8 mouse cellular contexts compared by ENCODE assay signal in the genomic region with DNA sequence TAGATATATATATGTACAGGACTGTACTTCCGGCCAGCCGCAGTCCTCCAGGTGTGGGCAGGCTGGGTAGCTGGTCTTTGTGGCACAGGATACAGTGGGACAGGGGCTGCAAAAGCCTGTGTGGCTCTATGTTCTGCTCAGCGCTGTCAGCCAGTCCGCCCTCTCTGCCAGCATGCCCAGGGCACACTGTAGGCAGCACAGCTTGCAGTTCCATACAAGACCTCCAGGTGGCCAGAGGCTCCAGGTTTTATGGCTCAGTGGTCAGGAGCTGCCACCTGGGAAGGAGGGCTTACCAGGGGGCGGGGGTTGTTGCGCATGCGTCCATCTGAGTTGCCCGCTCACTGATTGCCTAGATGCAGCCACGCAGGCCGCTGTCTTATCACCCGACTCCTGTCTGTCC. TPM values are rescaled to one million over a fixed set of nuclear protein-coding genes. Genes with fewer than 3 reads are reported as not detected.
A peak's percentile ranks its signal among the peaks of the same experiment; 100 is the strongest.
DNase-seq lines count a peak whose midpoint lies in the region; ATAC-seq and TF ChIP-seq lines count a peak whose summit lies in the region.

No protein-coding gene starts in this region.

- DNase-seq in gastrocnemius, adult 2 months: peak; percentile 34
- DNase-seq in gastrocnemius, postnatal 4 days (ENCODE audit: low spot score in 2 of 2): no peak
- DNase-seq in testis, postnatal 14 days (ENCODE audit: low spot score): no peak
- peak; percentile 67 for DNase-seq in limb, embryonic 11.5 days (ENCODE audit: low spot score)
- DNase-seq in thymus, adult 2 months: peak; percentile 39
- no peak for DNase-seq in gastrocnemius, postnatal 36 days
- no peak for DNase-seq in left cerebral cortex, postnatal 36 days (ENCODE audit: low spot score in 2 of 2)

- WGBS in limb, embryonic 11.5 days: 54% methylated on average over 11 of the region's 11 CpGs
- WGBS in thymus, adult 2 months: 95% methylated on average over 11 of the region's 11 CpGs

- no peaks in the 10 kb centered on the region for H3K36me3 ChIP-seq in testis, adult 2 months (ENCODE audit: control insufficient read depth, insufficient read depth, low read length)
- H3K36me3 ChIP-seq in limb, embryonic 11.5 days (ENCODE audit: control insufficient read depth, insufficient read depth, low read length): no peaks in the 10 kb centered on the region
- H3K36me3 ChIP-seq in thymus, adult 2 months (ENCODE audit: control insufficient read depth, insufficient read depth, low read length): no peaks in the 10 kb centered on the region

- H3K9me3 ChIP-seq in limb, embryonic 11.5 days (ENCODE audit: control insufficient read depth, low read length): no peaks in the 10 kb centered on the region

- no peak overlapping the region for H3K27ac ChIP-seq in gastrocnemius, adult 2 months
- H3K27ac ChIP-seq in testis, adult 2 months (ENCODE audit: control insufficient read depth, insufficient read depth, low read depth, low read length): no peak overlapping the region
- no peak overlapping the region for H3K27ac ChIP-seq in limb, embryonic 11.5 days (replicated peaks; ENCODE audit: low read depth, low read length)
- no peak overlapping the region for H3K27ac ChIP-seq in thymus, adult 2 months (ENCODE audit: control insufficient read depth, insufficient read depth, low read length)

- peaks cover 6% of the 10 kb centered on the region for H3K4me1 ChIP-seq in testis, adult 2 months (ENCODE audit: control insufficient read depth, insufficient read depth, low read length)
- H3K4me1 ChIP-seq in limb, embryonic 11.5 days (ENCODE audit: control insufficient read depth, insufficient read depth, low read length): no peaks in the 10 kb centered on the region
- H3K4me1 ChIP-seq in thymus, adult 2 months (replicated peaks; ENCODE audit: control insufficient read depth, insufficient read depth, low read length): peaks cover 24% of the 10 kb centered on the region

- no peak for TF ChIP-seq POLR2A in testis, adult 2 months (IDR thresholded peaks at IDR 0.05; ENCODE audit: control insufficient read depth, low read depth, low read length)
- no peak for TF ChIP-seq POLR2A in thymus, adult 2 months (IDR thresholded peaks at IDR 0.05; ENCODE audit: control insufficient read depth, extremely low read depth, insufficient read depth, low read length, poor library complexity)

- ATAC-seq in limb, embryonic 11.5 days (ENCODE audit: insufficient number of reproducible peaks, low FRiP score, low TSS enrichment, low read depth): no peak

- H3K9ac ChIP-seq in limb, embryonic 11.5 days (ENCODE audit: low read length): no peak overlapping the region

- peak; percentile 50 for TF ChIP-seq CTCF in gastrocnemius, adult 2 months (IDR thresholded peaks at IDR 0.05)
- TF ChIP-seq CTCF in testis, adult 2 months (IDR thresholded peaks at IDR 0.05; ENCODE audit: control insufficient read depth, insufficient read depth, insufficient replicate concordance, low read depth, low read length): peak; percentile 50; the same call in 1 of the 2 replicates
- 0 out of 2 replicates have a peak, but pooled peaks have one; percentile 13 for TF ChIP-seq CTCF in thymus, adult 2 months (IDR thresholded peaks at IDR 0.05; ENCODE audit: borderline replicate concordance, control insufficient read depth, extremely low read depth, insufficient read depth, low read length, poor library complexity)

- H3K27me3 ChIP-seq in testis, adult 2 months (ENCODE audit: control insufficient read depth, insufficient read depth, low read length): no peaks in the 10 kb centered on the region
- no peaks in the 10 kb centered on the region for H3K27me3 ChIP-seq in limb, embryonic 11.5 days (ENCODE audit: control insufficient read depth, insufficient read depth, low read length)
- no peaks in the 10 kb centered on the region for H3K27me3 ChIP-seq in thymus, adult 2 months (ENCODE audit: control insufficient read depth, insufficient read depth, low read length)

- intact Hi-C loops in gastrocnemius, adult 2 months (cut with DNase I): loop anchor here (10.0 kb wide), 2 partner anchors 213 to 337 kb away; no protein-coding TSS in a partner anchor
- intact Hi-C loops in gastrocnemius, postnatal 36 days (cut with DNase I): no loop called here
- intact Hi-C loops in left cerebral cortex, postnatal 36 days (cut with DNase I): no loop called here

- no peak overlapping the region for H3K4me2 ChIP-seq in limb, embryonic 11.5 days (ENCODE audit: low read depth, severe bottlenecking)

- H3K4me3 ChIP-seq in gastrocnemius, adult 2 months: no peak overlapping the region
- H3K4me3 ChIP-seq in testis, adult 2 months (ENCODE audit: control insufficient read depth, low read depth, low read length): no peak overlapping the region
- no peak overlapping the region for H3K4me3 ChIP-seq in limb, embryonic 11.5 days (ENCODE audit: low read depth, low read length)
- no peak overlapping the region for H3K4me3 ChIP-seq in thymus, adult 2 months (ENCODE audit: control insufficient read depth, insufficient read depth, low read length)

RNA-seq across cellular contexts. Expression of a gene that starts 5.7 kb away (rescaled TPM):
- 10 to 100 TPM; 88.4 to 92.5 TPM for total RNA-seq in gastrocnemius, adult 2 months (2021)
- total RNA-seq in gastrocnemius, postnatal 4 days (2021): 10 to 100 TPM; 60.4 to 61.3 TPM
- 16.7 and 19.5 TPM in 2 replicates for polyA plus RNA-seq in testis, adult 2 months (2012; rRNA removed)
- 5.3 and 5.4 TPM in 2 replicates for polyA plus RNA-seq in limb, embryonic 11.5 days (2014; fragmentation: Nextera tagmentation; extraction: Ambion mirVana)
- polyA plus RNA-seq in thymus, adult 2 months (2012; rRNA removed): 245 and 297 TPM in 2 replicates
- 10 to 100 TPM; 76.2 to 86.8 TPM for total RNA-seq in gastrocnemius, postnatal 36 days (2021)
- total RNA-seq in left cerebral cortex, postnatal 36 days (2021): 10 to 100 TPM; 43.2 to 47.5 TPM

RNA-seq across cellular contexts. Expression of a gene that starts 29.7 kb away (rescaled TPM):
- total RNA-seq in gastrocnemius, adult 2 months (2021): 1 to 10 TPM; 4.2 to 6.2 TPM
- total RNA-seq in gastrocnemius, postnatal 4 days (2021): 10 to 100 TPM; 19.0 to 19.2 TPM
- polyA plus RNA-seq in testis, adult 2 months (2012; rRNA removed): 187 and 198 TPM in 2 replicates
- 62.1 and 62.5 TPM in 2 replicates for polyA plus RNA-seq in limb, embryonic 11.5 days (2014; fragmentation: Nextera tagmentation; extraction: Ambion mirVana)
- 51.2 and 51.3 TPM in 2 replicates for polyA plus RNA-seq in thymus, adult 2 months (2012; rRNA removed)
- total RNA-seq in gastrocnemius, postnatal 36 days (2021): 1 to 10 TPM; 4.9 to 6.0 TPM
- 10 to 100 TPM; 50.7 to 51.3 TPM for total RNA-seq in left cerebral cortex, postnatal 36 days (2021)

RNA-seq across cellular contexts. Expression of a gene that starts 56.6 kb away (rescaled TPM):
- 1 to 10 TPM in 1 of 2 experiments, under 1 TPM in 1; 0.46 to 1.0 TPM for total RNA-seq in gastrocnemius, adult 2 months (2021)
- total RNA-seq in gastrocnemius, postnatal 4 days (2021): 1 to 10 TPM; 7.7 to 8.2 TPM
- 36.6 and 46.5 TPM in 2 replicates for polyA plus RNA-seq in testis, adult 2 months (2012; rRNA removed)
- 0.37 and 0.48 TPM in 2 replicates for polyA plus RNA-seq in limb, embryonic 11.5 days (2014; fragmentation: Nextera tagmentation; extraction: Ambion mirVana)
- polyA plus RNA-seq in thymus, adult 2 months (2012; rRNA removed): 1.2 and 1.4 TPM in 2 replicates
- under 1 TPM; 0.66 to 0.72 TPM for total RNA-seq in gastrocnemius, postnatal 36 days (2021)
- 100 to 1,000 TPM; 800 to 830 TPM for total RNA-seq in left cerebral cortex, postnatal 36 days (2021)

RNA-seq across cellular contexts. Expression of a gene that starts 57.4 kb away (rescaled TPM):
- 10 to 100 TPM; 24.4 to 28.5 TPM for total RNA-seq in gastrocnemius, adult 2 months (2021)
- 10 to 100 TPM; 20.7 to 22.5 TPM for total RNA-seq in gastrocnemius, postnatal 4 days (2021)
- polyA plus RNA-seq in testis, adult 2 months (2012; rRNA removed): 38.8 and 42.7 TPM in 2 replicates
- polyA plus RNA-seq in limb, embryonic 11.5 days (2014; fragmentation: Nextera tagmentation; extraction: Ambion mirVana): 38.7 and 39.1 TPM in 2 replicates
- 91.3 and 114 TPM in 2 replicates for polyA plus RNA-seq in thymus, adult 2 months (2012; rRNA removed)
- 10 to 100 TPM; 22.5 to 24.2 TPM for total RNA-seq in gastrocnemius, postnatal 36 days (2021)
- total RNA-seq in left cerebral cortex, postnatal 36 days (2021): 10 to 100 TPM; 45.1 to 47.1 TPM

Comparison
In these comparisons a context has a peak if more than half of its experiments do, and no peak if none do; other contexts are left out.
1. DNase-seq: peak in gastrocnemius, adult 2 months (single experiment), limb, embryonic 11.5 days (single experiment) and thymus, adult 2 months (single experiment); none in gastrocnemius, postnatal 4 days (0 of 2), testis, postnatal 14 days (single experiment), gastrocnemius, postnatal 36 days (0 of 2) and left cerebral cortex, postnatal 36 days (0 of 2).
2. RNA of a gene that starts 56.6 kb away (total RNA-seq): 800 to 830 TPM in left cerebral cortex, postnatal 36 days; 7.7 to 8.2 TPM in gastrocnemius, postnatal 4 days, 0.46 to 1.0 TPM in gastrocnemius, adult 2 months and 0.66 to 0.72 TPM in gastrocnemius, postnatal 36 days; every median in the first group is over 10 times any median in the second.
3. Peak in every context shown above with its lines, with median percentiles within 50 percentile points of each other: CTCF ChIP-seq.